Mouse (Mus musculus) heart, postnatal 10 days (tissue): Measurements from ENCODE around the gene Gm10577. TPM values are rescaled to one million over a fixed set of nuclear protein-coding genes. Genes with fewer than 3 reads are reported as not detected.

Source experiments
- DNase-seq, 2 experiments: peaks; one replicate each; pipeline ENCODE4 v3.0.0; 2021
- intact Hi-C: fragments of 180-260 bp; cut with DNase I; formaldehyde crosslinking; loops from one replicate; pipeline ENCODE4 v1.15.1; 2025
- total RNA-seq, 2 experiments: library from RNA; stranded (reverse); gene quantifications; 2 replicates each; pipeline ENCODE4 v1.2.3; 2021

The Gm10577 gene
- not detected for total RNA-seq

GRCm38 (mm10) chr4:101020596-101020995, at the start of gene Gm10577:
TSS of gene Gm10577 (minus strand) at chr4:101020696.
- DNase-seq = no peak
- intact Hi-C loops = no loop called here

GRCm38 (mm10) chr4:101069154-101069971, 48.9 kb upstream of the Gm10577 start:
- DNase-seq = peak; percentile 40 to 51
- intact Hi-C loops = loop anchor here (1.0 kb wide), 1 partner anchor 74 kb away; no protein-coding TSS in a partner anchor

GRCm38 (mm10) chr4:101068786-101069153, 48.3 kb upstream of the Gm10577 start, which contains the start of gene Raver2:
TSS of gene Raver2 (plus strand) at chr4:101068983.
- DNase-seq = peak; percentile 61 to 66
- intact Hi-C loops = loop anchor here (1.0 kb wide), 1 partner anchor 73 kb away; no protein-coding TSS in a partner anchor

- intact Hi-C loops = no loop called here
- DNase-seq = no peak
Observed at GRCm38 (mm10) chr4:101066401-101066800, 45.9 kb upstream of the Gm10577 start.

- intact Hi-C loops = no loop called here
Observed at GRCm38 (mm10) chr4:101062146-101062545, 41.6 kb upstream of the Gm10577 start.

GRCm38 (mm10) chr4:101046576-101046975, 26.1 kb upstream of the Gm10577 start:
- peak; percentile 28 to 38 for DNase-seq
- intact Hi-C loops = no loop called here

More at GRCm38 (mm10) chr4:101062146-101062545, 41.6 kb upstream of the Gm10577 start:
- peak; percentile 14 to 22 for DNase-seq

GRCm38 (mm10) chr4:101044149-101044548, 23.7 kb upstream of the Gm10577 start:
- no peak for DNase-seq
- intact Hi-C loops = no loop called here

GRCm38 (mm10) chr4:101043691-101044090, 23.2 kb upstream of the Gm10577 start:
- DNase-seq = peak; percentile 46 to 53
- intact Hi-C loops = no loop called here

- intact Hi-C loops = no loop called here
- no peak for DNase-seq
Observed at GRCm38 (mm10) chr4:101037156-101037555, 16.7 kb upstream of the Gm10577 start.

GRCm38 (mm10) chr4:101035131-101035530, 14.6 kb upstream of the Gm10577 start:
- no peak for DNase-seq
- intact Hi-C loops = no loop called here

- intact Hi-C loops = no loop called here
- DNase-seq = no peak
Observed at GRCm38 (mm10) chr4:101033047-101033446, 12.6 kb upstream of the Gm10577 start.

- intact Hi-C loops = no loop called here
- DNase-seq = no peak
Observed at GRCm38 (mm10) chr4:101027852-101028411, 7.4 kb upstream of the Gm10577 start.

GRCm38 (mm10) chr4:101026995-101027394, 6.5 kb upstream of the Gm10577 start:
- DNase-seq = no peak

GRCm38 (mm10) chr4:101026566-101026965, 6.1 kb upstream of the Gm10577 start:
- DNase-seq = no peak
- intact Hi-C loops = no loop called here

More at GRCm38 (mm10) chr4:101026995-101027394, 6.5 kb upstream of the Gm10577 start:
- intact Hi-C loops = no loop called here

GRCm38 (mm10) chr4:101017806-101018205, 2.7 kb downstream of the Gm10577 start:
- intact Hi-C loops = no loop called here
- DNase-seq = no peak

GRCm38 (mm10) chr4:101009092-101009491, 11.4 kb downstream of the Gm10577 start:
- intact Hi-C loops = no loop called here
- DNase-seq = no peak

GRCm38 (mm10) chr4:101008362-101008769, 12.1 kb downstream of the Gm10577 start:
- intact Hi-C loops = no loop called here
- DNase-seq = no peak

- DNase-seq = no peak
- intact Hi-C loops = no loop called here
Observed at GRCm38 (mm10) chr4:101002961-101003360, 17.5 kb downstream of the Gm10577 start.

GRCm38 (mm10) chr4:101001073-101001472, 19.4 kb downstream of the Gm10577 start:
- intact Hi-C loops = no loop called here
- DNase-seq = no peak

GRCm38 (mm10) chr4:101000622-101001021, 19.9 kb downstream of the Gm10577 start:
- intact Hi-C loops = no loop called here
- DNase-seq = no peak

- no peak for DNase-seq
- intact Hi-C loops = loop anchor here (1.0 kb wide), 1 partner anchor 147 kb away; no protein-coding TSS in a partner anchor
Observed at GRCm38 (mm10) chr4:100998906-100999305, 21.6 kb downstream of the Gm10577 start.

- peak; percentile 56 to 74 for DNase-seq
- intact Hi-C loops = loop anchor here (1.0 kb wide), 1 partner anchor 148 kb away; no protein-coding TSS in a partner anchor
Observed at GRCm38 (mm10) chr4:100998145-100998544, 22.4 kb downstream of the Gm10577 start.
